Mouse (Mus musculus) left cerebral cortex, adult 9 months (tissue): Measurements from ENCODE around the gene Hacd4.

Experiments
- DNase-seq, 2 experiments: peaks; one replicate each; pipeline ENCODE4 v3.0.0; 2022; ENCODE audit warnings: low spot score in 2 of 2

Hacd4 gene

GRCm38 (mm10) chr4:88438326-88438989 lies at the start of gene Hacd4:
Hacd4 (minus strand) TSS chr4:88438928.
- no peak for DNase-seq

- DNase-seq, result no peak
These were observed 49.4 kb upstream of the Hacd4 start for GRCm38 (mm10) chr4:88488107-88488506.

GRCm38 (mm10) chr4:88480130-88480529 lies 41.4 kb upstream of the Hacd4 start:
- DNase-seq, result no peak

GRCm38 (mm10) chr4:88478809-88479186 lies 40.1 kb upstream of the Hacd4 start:
- no peak for DNase-seq

- no peak for DNase-seq
These were observed 39.6 kb upstream of the Hacd4 start for GRCm38 (mm10) chr4:88478177-88478808.

- no peak for DNase-seq
These were observed 37.9 kb upstream of the Hacd4 start for GRCm38 (mm10) chr4:88476511-88477210.

- no peak for DNase-seq
These were observed 37.4 kb upstream of the Hacd4 start for GRCm38 (mm10) chr4:88476084-88476483.

GRCm38 (mm10) chr4:88471528-88471927 lies 32.8 kb upstream of the Hacd4 start:
- DNase-seq, result no peak

GRCm38 (mm10) chr4:88464574-88464973 lies 25.8 kb upstream of the Hacd4 start:
- DNase-seq, result no peak

GRCm38 (mm10) chr4:88462981-88463646 lies 24.4 kb upstream of the Hacd4 start:
- DNase-seq, result no peak

GRCm38 (mm10) chr4:88462501-88462900 lies 23.8 kb upstream of the Hacd4 start:
- no peak for DNase-seq

GRCm38 (mm10) chr4:88461315-88461714 lies 22.6 kb upstream of the Hacd4 start:
- no peak for DNase-seq

GRCm38 (mm10) chr4:88458673-88459072 lies 19.9 kb upstream of the Hacd4 start:
- no peak for DNase-seq

GRCm38 (mm10) chr4:88458093-88458492 lies 19.4 kb upstream of the Hacd4 start:
- no peak for DNase-seq

GRCm38 (mm10) chr4:88450087-88450765 lies 11.5 kb upstream of the Hacd4 start:
- no peak for DNase-seq

GRCm38 (mm10) chr4:88448976-88449375 lies 10.2 kb upstream of the Hacd4 start:
- DNase-seq, result no peak

- DNase-seq, result no peak
These were observed 2.1 kb upstream of the Hacd4 start for GRCm38 (mm10) chr4:88440814-88441213.

GRCm38 (mm10) chr4:88439669-88440123 lies 968 bp upstream of the Hacd4 start:
- DNase-seq, result no peak

GRCm38 (mm10) chr4:88438990-88439329 lies 232 bp upstream of the Hacd4 start:
- no peak for DNase-seq

- no peak for DNase-seq
These were observed 811 bp downstream of the Hacd4 start for GRCm38 (mm10) chr4:88437917-88438316.

- DNase-seq, result no peak
These were observed 1.6 kb downstream of the Hacd4 start for GRCm38 (mm10) chr4:88437166-88437565.

- no peak for DNase-seq
These were observed 2.0 kb downstream of the Hacd4 start for GRCm38 (mm10) chr4:88436593-88437165.
